Mouse (Mus musculus) liver, postnatal 0 days (tissue): Measurements from ENCODE around the gene Ppm1h.

Experiments
- CTCF ChIP-seq: sonication (generic); IDR thresholded peaks from 2 replicates; pipeline ENCODE4 v1.5.1; 2016; ENCODE audit warnings: antibody characterized with exemption, low read depth
- EP300 ChIP-seq: IDR thresholded peaks from 2 replicates; pipeline ENCODE4 v1.6.1; 2016; ENCODE audit warnings: antibody characterized with exemption, low read depth, mild to moderate bottlenecking

GRCm38 (mm10) chr10:122895121-122895770 lies 216.7 kb downstream of the Ppm1h start:
- TF ChIP-seq CTCF = peak; percentile 60
- no peak for TF ChIP-seq EP300
